Mouse (Mus musculus): ENCODE results near the gene Gdf1.

DNA sequence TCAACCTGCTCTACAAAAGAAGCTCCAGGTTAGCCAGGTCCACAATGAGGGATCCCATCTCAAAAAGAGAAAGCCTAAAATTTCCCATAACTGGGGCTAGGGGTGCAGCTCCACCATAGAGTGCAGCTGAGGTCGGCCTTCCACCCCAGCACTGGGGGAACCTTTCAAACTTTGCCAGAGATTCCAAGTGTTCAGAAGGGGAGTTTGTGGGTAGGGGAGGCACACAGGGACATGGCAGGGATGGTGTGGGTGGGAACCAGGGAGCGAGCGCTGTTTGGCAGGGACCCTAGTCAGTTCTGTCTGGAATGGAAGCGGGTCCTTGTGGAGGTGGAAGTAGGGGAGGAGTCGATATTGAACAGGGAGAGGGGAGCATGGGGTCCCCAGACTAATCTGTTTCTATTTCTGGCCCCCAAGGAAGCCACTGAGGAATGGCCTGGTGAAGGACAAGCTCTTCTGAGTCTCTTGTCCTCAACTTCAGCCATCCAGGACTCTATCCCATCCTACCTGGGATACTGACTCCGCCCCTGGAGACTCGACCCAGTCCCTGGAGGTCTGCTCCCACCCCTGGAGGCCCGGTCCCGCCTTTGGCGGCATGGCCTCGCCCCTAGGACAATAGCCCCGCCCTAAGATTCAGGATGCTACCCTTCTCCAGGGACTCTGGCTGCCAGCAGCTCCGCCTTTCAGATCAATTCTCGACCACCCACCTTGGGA, at the start of gene Gdf1:
- no peak for TF ChIP-seq CTCF (IDR thresholded peaks at IDR 0.05)
- TF ChIP-seq POLR2A (IDR thresholded peaks at IDR 0.05; ENCODE audit: insufficient read depth, low read depth, low read length) = no peak

All from heart, adult 2 months (tissue).